Mouse (Mus musculus) brain, adult 2 months (tissue): Measurements from ENCODE around the gene Jph2.

ENCODE experiments used
- DNase-seq: peaks from one replicate; pipeline ENCODE4 v3.0.0; 2011; ENCODE audit warnings: low read depth, low spot score

Jph2 gene

GRCm38 (mm10) chr2:163397905-163398304 lies at the start of gene Jph2:
Jph2 (minus strand) TSS chr2:163397993.
- no peak for DNase-seq

GRCm38 (mm10) chr2:163447375-163447774 lies 49.6 kb upstream of the Jph2 start:
- no peak for DNase-seq

GRCm38 (mm10) chr2:163444017-163444416 lies 46.2 kb upstream of the Jph2 start:
- DNase-seq: peak; percentile 63

GRCm38 (mm10) chr2:163443543-163443942 lies 45.8 kb upstream of the Jph2 start:
- DNase-seq: peak; percentile 89

- peak; percentile 57 for DNase-seq
Observed at GRCm38 (mm10) chr2:163439488-163439887, 41.7 kb upstream of the Jph2 start.

- peak; percentile 67 for DNase-seq
Observed at GRCm38 (mm10) chr2:163438619-163439451, 41.0 kb upstream of the Jph2 start.

- DNase-seq: peak; percentile 93
Observed at GRCm38 (mm10) chr2:163438246-163438618, 40.4 kb upstream of the Jph2 start, which contains the start of gene Gdap1l1. Gdap1l1 (plus strand) TSS chr2:163438476.

GRCm38 (mm10) chr2:163437800-163438199 lies 40.0 kb upstream of the Jph2 start:
- DNase-seq: no peak

- peak; percentile 97 for DNase-seq
Observed at GRCm38 (mm10) chr2:163433971-163434370, 36.2 kb upstream of the Jph2 start.

GRCm38 (mm10) chr2:163431289-163431688 lies 33.5 kb upstream of the Jph2 start:
- DNase-seq: no peak

- DNase-seq: no peak
Observed at GRCm38 (mm10) chr2:163428346-163429011, 30.7 kb upstream of the Jph2 start.

- DNase-seq: no peak
Observed at GRCm38 (mm10) chr2:163424597-163424996, 26.8 kb upstream of the Jph2 start, which contains the start of gene Oser1. Oser1 (minus strand) TSS chr2:163424697.

- DNase-seq: no peak
Observed at GRCm38 (mm10) chr2:163422895-163423660, 25.3 kb upstream of the Jph2 start.

GRCm38 (mm10) chr2:163420366-163420886 lies 22.6 kb upstream of the Jph2 start:
- DNase-seq: no peak

GRCm38 (mm10) chr2:163419346-163420045 lies 21.7 kb upstream of the Jph2 start:
- DNase-seq: peak; percentile 100

GRCm38 (mm10) chr2:163418841-163419345 lies 21.1 kb upstream of the Jph2 start:
- no peak for DNase-seq

GRCm38 (mm10) chr2:163417830-163418229 lies 20.0 kb upstream of the Jph2 start:
- DNase-seq: no peak

- no peak for DNase-seq
Observed at GRCm38 (mm10) chr2:163417026-163417425, 19.2 kb upstream of the Jph2 start.

GRCm38 (mm10) chr2:163412846-163413590 lies 15.2 kb upstream of the Jph2 start:
- DNase-seq: no peak

GRCm38 (mm10) chr2:163412419-163412818 lies 14.6 kb upstream of the Jph2 start:
- peak; percentile 46 for DNase-seq
